Mouse (Mus musculus) neural tube, embryonic 11.5 days (tissue): ENCODE results near the gene Snupn. TPM values are rescaled to one million over a fixed set of nuclear protein-coding genes. Genes with fewer than 3 reads are reported as not detected.
"Not testable (repeated sequence)": the region's sequence is repeated elsewhere in the genome, so short reads cannot be mapped to it uniquely, and the experiment has no call there.

Experiments used
- ATAC-seq: fragments of 200-750 bp; cut with Nextera tagmentation; 2 replicates; pipeline ENCODE4 v1.8.0; 2017; ENCODE audit warnings: moderate number of reproducible peaks, mild to moderate bottlenecking, moderate TSS enrichment, moderate library complexity; ENCODE audit not compliant: insufficient read depth, low FRiP score, low TSS enrichment
- DNase-seq: peaks from one replicate; pipeline ENCODE4 v3.0.0-alpha.2; 2015; ENCODE audit warnings: low spot score
- H3K27ac ChIP-seq: fragments of 300-500 bp; sonication (generic); 2 replicates; pipeline ENCODE4 v1.5.1; 2014; ENCODE audit warnings: low read depth, mild to moderate bottlenecking, low read length
- H3K27me3 ChIP-seq: fragments of 300-500 bp; sonication (generic); 2 replicates; pipeline ENCODE4 v1.6.1; 2014; ENCODE audit warnings: mild to moderate bottlenecking, low read length, mixed read lengths; ENCODE audit not compliant: control insufficient read depth, insufficient read depth
- H3K36me3 ChIP-seq: fragments of 300-500 bp; sonication (generic); 2 replicates; pipeline ENCODE4 v1.6.1; 2014; ENCODE audit warnings: mild to moderate bottlenecking, low read length, moderate library complexity, mixed read lengths; ENCODE audit not compliant: control insufficient read depth, insufficient read depth
- H3K4me1 ChIP-seq: fragments of 300-500 bp; sonication (generic); 2 replicates; pipeline ENCODE4 v1.6.1; 2014; ENCODE audit warnings: low read length, mixed read lengths; ENCODE audit not compliant: control insufficient read depth, insufficient read depth
- H3K4me2 ChIP-seq: fragments of 300-500 bp; sonication (generic); 2 replicates; pipeline ENCODE4 v1.6.1; 2014; ENCODE audit warnings: low read depth, mild to moderate bottlenecking, moderate library complexity
- H3K4me3 ChIP-seq: fragments of 300-500 bp; sonication (generic); 2 replicates; pipeline ENCODE4 v1.5.1; 2014; ENCODE audit warnings: low read depth, low read length
- H3K9ac ChIP-seq: fragments of 300-500 bp; sonication (generic); 2 replicates; pipeline ENCODE4 v1.6.1; 2014; ENCODE audit warnings: mild to moderate bottlenecking, low read length
- H3K9me3 ChIP-seq: fragments of 300-500 bp; sonication (generic); 2 replicates; pipeline ENCODE4 v1.6.1; 2016; ENCODE audit warnings: low read length; ENCODE audit not compliant: control insufficient read depth
- WGBS: fragments of 180-500 bp; shearing (Covaris S2); extraction: QIAGEN DNeasy Blood & Tissue Kit; methylation state at CpG from one replicate; pipeline ENCODE4 v1.1.7; 2014; 5-methylcytosine and 5-hydroxymethylcytosine counted together
- polyA plus RNA-seq: library from polyadenylated mRNA; unstranded; fragments of >200 nt; fragmentation: Nextera tagmentation; extraction: Ambion mirVana; gene quantifications from 2 replicates; pipeline ENCODE4 v1.2.1, GENCODE M21; 2014

Gene Snupn
- polyA plus RNA-seq, 1 experiment from 2014 or later = 28.9 TPM

GRCm38 (mm10) chr9:56947481-56947880 is 3.2 kb upstream of the Snupn start:
- H3K27me3 ChIP-seq, ATAC-seq, H3K9ac ChIP-seq, H3K4me1 ChIP-seq, H3K9me3 ChIP-seq, H3K4me3 ChIP-seq, H3K4me2 ChIP-seq, H3K27ac ChIP-seq, H3K36me3 ChIP-seq: not testable (repeated sequence)
- 33% methylated on average over 3 of the region's 3 CpGs for WGBS
- DNase-seq = peak; percentile 12

GRCm38 (mm10) chr9:56948699-56949098 is 2.0 kb upstream of the Snupn start:
- not testable (repeated sequence) for H3K4me2 ChIP-seq, ATAC-seq
- 52% methylated on average over 5 of the region's 5 CpGs for WGBS

GRCm38 (mm10) chr9:56949767-56950166 is 911 bp upstream of the Snupn start:
- ATAC-seq (no peak), DNase-seq (peak; percentile 15)
- WGBS = 32% methylated on average over 13 of the region's 13 CpGs
- Histone ChIP-seq H3K27me3 (no peaks in the 10 kb centered on the region), H3K36me3 (no peaks in the 10 kb centered on the region), H3K9ac (peak overlapping the region; percentile 39; the same call in 1 of the 2 replicates), H3K4me3 (peak overlapping the region; percentile 27), H3K4me2 (peak overlapping the region; percentile 43), H3K9me3 (no peaks in the 10 kb centered on the region), H3K27ac (no peak overlapping the region), H3K4me1 (0 out of 2 replicates have a peak, but pooled peaks cover 3% of the 10 kb centered on the region)

More at GRCm38 (mm10) chr9:56948699-56949098, 2.0 kb upstream of the Snupn start:
- H3K9me3 ChIP-seq, H3K9ac ChIP-seq, H3K27me3 ChIP-seq, H3K4me3 ChIP-seq, H3K27ac ChIP-seq, H3K36me3 ChIP-seq, DNase-seq, H3K4me1 ChIP-seq: not testable (repeated sequence)

- 90% methylated on average over 1 of the region's 1 CpGs for WGBS
Observed at GRCm38 (mm10) chr9:56953562-56953961, 2.9 kb downstream of the Snupn start.

GRCm38 (mm10) chr9:56956966-56957675 is 6.4 kb downstream of the Snupn start:
- H3K27me3 ChIP-seq = no peaks in the 10 kb centered on the region
- 78% methylated on average over 7 of the region's 7 CpGs for WGBS

More at GRCm38 (mm10) chr9:56953562-56953961, 2.9 kb downstream of the Snupn start:
- H3K9me3 ChIP-seq = no peaks in the 10 kb centered on the region
- no peak for ATAC-seq
- H3K36me3 ChIP-seq = no peaks in the 10 kb centered on the region
- H3K9ac ChIP-seq = no peak overlapping the region
- no peak overlapping the region for H3K4me3 ChIP-seq
- H3K27ac ChIP-seq = no peak overlapping the region
- no peak for DNase-seq
- H3K27me3 ChIP-seq = no peaks in the 10 kb centered on the region
- H3K4me2 ChIP-seq = no peak overlapping the region
- H3K4me1 ChIP-seq = 0 out of 2 replicates have a peak, but pooled peaks cover 3% of the 10 kb centered on the region

GRCm38 (mm10) chr9:56958689-56959088 is 8.0 kb downstream of the Snupn start:
- Histone ChIP-seq H3K4me2 (no peak overlapping the region), H3K27me3 (no peaks in the 10 kb centered on the region), H3K36me3 (peaks cover 3% of the 10 kb centered on the region; the same call in 1 of the 2 replicates), H3K4me1 (no peaks in the 10 kb centered on the region), H3K4me3 (no peak overlapping the region), H3K9me3 (no peaks in the 10 kb centered on the region), H3K9ac (no peak overlapping the region), H3K27ac (no peak overlapping the region)
- no peak for ATAC-seq
- no peak for DNase-seq
- WGBS = 90% methylated on average over 2 of the region's 2 CpGs

More at GRCm38 (mm10) chr9:56956966-56957675, 6.4 kb downstream of the Snupn start:
- ATAC-seq (no peak), DNase-seq (no peak)
- no peak overlapping the region for H3K27ac ChIP-seq
- H3K4me3 ChIP-seq = no peak overlapping the region
- no peaks in the 10 kb centered on the region for H3K9me3 ChIP-seq
- no peak overlapping the region for H3K9ac ChIP-seq
- no peak overlapping the region for H3K4me2 ChIP-seq
- peaks cover 3% of the 10 kb centered on the region; the same call in 1 of the 2 replicates for H3K36me3 ChIP-seq
- no peaks in the 10 kb centered on the region for H3K4me1 ChIP-seq

- no peak overlapping the region for H3K27ac ChIP-seq
- peaks cover 3% of the 10 kb centered on the region; the same call in 1 of the 2 replicates for H3K36me3 ChIP-seq
- DNase-seq = no peak
- no peak for ATAC-seq
- WGBS = 91% methylated on average over 3 of the region's 3 CpGs
- no peaks in the 10 kb centered on the region for H3K4me1 ChIP-seq
- no peaks in the 10 kb centered on the region for H3K9me3 ChIP-seq
- no peak overlapping the region for H3K4me2 ChIP-seq
- H3K4me3 ChIP-seq = no peak overlapping the region
- H3K9ac ChIP-seq = no peak overlapping the region
- H3K27me3 ChIP-seq = no peaks in the 10 kb centered on the region
Observed at GRCm38 (mm10) chr9:56961591-56961990, 10.9 kb downstream of the Snupn start.

GRCm38 (mm10) chr9:56970158-56970557 is 19.5 kb downstream of the Snupn start:
- WGBS = 78% methylated on average over 2 of the region's 2 CpGs
- ATAC-seq (no peak), DNase-seq (no peak)
- Histone ChIP-seq H3K27me3 (no peaks in the 10 kb centered on the region), H3K36me3 (no peaks in the 10 kb centered on the region; the same call in 1 of the 2 replicates), H3K27ac (no peak overlapping the region), H3K9me3 (no peaks in the 10 kb centered on the region), H3K9ac (no peak overlapping the region), H3K4me1 (no peaks in the 10 kb centered on the region), H3K4me3 (no peak overlapping the region), H3K4me2 (no peak overlapping the region)

- H3K4me1 ChIP-seq = no peaks in the 10 kb centered on the region
- no peak overlapping the region for H3K27ac ChIP-seq
- ATAC-seq = no peak
- H3K36me3 ChIP-seq = no peaks in the 10 kb centered on the region; the same call in 1 of the 2 replicates
- H3K4me2 ChIP-seq = no peak overlapping the region
- no peak overlapping the region for H3K9ac ChIP-seq
- whole genome bisulfite sequencing = 84% methylated on average over 8 of the region's 8 CpGs
- H3K27me3 ChIP-seq = no peaks in the 10 kb centered on the region
- H3K4me3 ChIP-seq = no peak overlapping the region
- H3K9me3 ChIP-seq = no peaks in the 10 kb centered on the region
- no peak for DNase-seq
Observed at GRCm38 (mm10) chr9:56973960-56974524, 23.4 kb downstream of the Snupn start.
